Mouse (Mus musculus): Measurements from ENCODE around the gene Nmt1. TPM values are rescaled to one million over a fixed set of nuclear protein-coding genes. Genes with fewer than 3 reads are reported as not detected.

Gene Nmt1
- polyA plus RNA-seq, 1 experiment, result 77.1 TPM

- TF ChIP-seq MYOD1 (IDR thresholded peaks at IDR 0.05; ENCODE audit: control insufficient read depth in 1 of 3, insufficient read length in 2 of 3, low read depth in 2 of 3) (no peak), TCF12 (IDR thresholded peaks at IDR 0.05; ENCODE audit: insufficient read depth, poor library complexity, severe bottlenecking) (no peak), USF1 (IDR thresholded peaks at IDR 0.05; ENCODE audit: low read depth) (no peak), MAX (IDR thresholded peaks at IDR 0.05; ENCODE audit: low read depth) (no peak), SRF (IDR thresholded peaks at IDR 0.05; ENCODE audit: control insufficient read depth, insufficient read length, low read depth) (no peak), TCF3 (IDR thresholded peaks at IDR 0.05; ENCODE audit: insufficient read length, low read depth) (no peak), POLR2AphosphoS2 (IDR thresholded peaks at IDR 0.05; ENCODE audit: insufficient read length, low read depth) (no peak)
- H3K27me3 ChIP-seq (ENCODE audit: control insufficient read depth, insufficient read depth, insufficient read length), result no peaks in the 10 kb centered on the region
- peak overlapping the region; percentile 52 for H3K4me3 ChIP-seq
- no peaks in the 10 kb centered on the region for H3K36me3 ChIP-seq (ENCODE audit: control insufficient read depth, insufficient read depth)
- H3K4me2 ChIP-seq (ENCODE audit: low read depth), result peak overlapping the region; percentile 79
- H3ac ChIP-seq (ENCODE audit: control insufficient read depth, insufficient read length), result no peak overlapping the region
- peaks cover 26% of the 10 kb centered on the region for H3K79me2 ChIP-seq (ENCODE audit: control insufficient read depth, insufficient read depth)
Observed at GRCm38 (mm10) chr11:103100361-103100760, 72.4 kb downstream of the Nmt1 start.

GRCm38 (mm10) chr11:103101481-103101865, 73.5 kb downstream of the Nmt1 start, which contains the start of the genes Plcd3 and Acbd4:
Plcd3 (minus strand) TSS chr11:103101658.
Acbd4 (plus strand) TSS chr11:103101682.
- no peaks in the 10 kb centered on the region for H3K27me3 ChIP-seq (ENCODE audit: control insufficient read depth, insufficient read depth, insufficient read length)
- TF ChIP-seq TCF12 (IDR thresholded peaks at IDR 0.05; ENCODE audit: insufficient read depth, poor library complexity, severe bottlenecking), result no peak
- TF ChIP-seq SRF (IDR thresholded peaks at IDR 0.05; ENCODE audit: control insufficient read depth, insufficient read length, low read depth), result no peak
- no peak for TF ChIP-seq CEBPB (IDR thresholded peaks at IDR 0.05; ENCODE audit: insufficient read depth, poor library complexity, severe bottlenecking)
- peak in 1 of 3 experiments; percentile 31 for TF ChIP-seq MYOG (IDR thresholded peaks at IDR 0.05; ENCODE audit: control insufficient read depth in 1 of 3, insufficient read depth in 1 of 3, insufficient read length in 2 of 3, low read depth in 2 of 3)
- peak; percentile 98 for TF ChIP-seq POLR2AphosphoS2 (IDR thresholded peaks at IDR 0.05; ENCODE audit: insufficient read length, low read depth)
- TF ChIP-seq POLR2A (IDR thresholded peaks at IDR 0.05; ENCODE audit: insufficient read length, low read depth), result peak; percentile 91
- peak in 1 of 3 experiments; percentile 20 for TF ChIP-seq MYOD1 (IDR thresholded peaks at IDR 0.05; ENCODE audit: control insufficient read depth in 1 of 3, insufficient read length in 2 of 3, low read depth in 2 of 3)
- TF ChIP-seq USF1 (IDR thresholded peaks at IDR 0.05; ENCODE audit: low read depth), result no peak
- H3K4me3 ChIP-seq, result peak within 1 kb of the TSS; percentile 52
- H3ac ChIP-seq (ENCODE audit: control insufficient read depth, insufficient read length), result peak within 1 kb of the TSS; percentile 68
- peaks cover 19% of the 10 kb centered on the region for H3K79me2 ChIP-seq (ENCODE audit: control insufficient read depth, insufficient read depth)
- no peaks in the 10 kb centered on the region for H3K36me3 ChIP-seq (ENCODE audit: control insufficient read depth, insufficient read depth)
- H3K4me2 ChIP-seq (ENCODE audit: low read depth), result peak within 1 kb of the TSS; percentile 79

- Histone ChIP-seq H3K27me3 (ENCODE audit: control insufficient read depth, insufficient read depth, insufficient read length) (no peaks in the 10 kb centered on the region), H3ac (ENCODE audit: control insufficient read depth, insufficient read length) (peak overlapping the region; percentile 68), H3K4me3 (peak overlapping the region; percentile 52), H3K36me3 (ENCODE audit: control insufficient read depth, insufficient read depth) (no peaks in the 10 kb centered on the region), H3K4me2 (ENCODE audit: low read depth) (peak overlapping the region; percentile 79), H3K79me2 (ENCODE audit: control insufficient read depth, insufficient read depth) (peaks cover 19% of the 10 kb centered on the region)
- peak; percentile 39 for TF ChIP-seq POLR2A (IDR thresholded peaks at IDR 0.05; ENCODE audit: insufficient read length, low read depth)
- TF ChIP-seq SRF (IDR thresholded peaks at IDR 0.05; ENCODE audit: control insufficient read depth, insufficient read length, low read depth), result no peak
Observed at GRCm38 (mm10) chr11:103101866-103102501, 74.0 kb downstream of the Nmt1 start.

- H3K4me2 ChIP-seq (ENCODE audit: low read depth), result peak overlapping the region; percentile 99
- no peaks in the 10 kb centered on the region for H3K27me3 ChIP-seq (ENCODE audit: control insufficient read depth, insufficient read depth, insufficient read length)
- peak overlapping the region; percentile 7 for H3ac ChIP-seq (ENCODE audit: control insufficient read depth, insufficient read length)
- TF ChIP-seq REST (IDR thresholded peaks at IDR 0.05; ENCODE audit: insufficient read depth, insufficient read length) (no peak), USF1 (IDR thresholded peaks at IDR 0.05; ENCODE audit: low read depth) (no peak), CEBPB (IDR thresholded peaks at IDR 0.05; ENCODE audit: insufficient read depth, poor library complexity, severe bottlenecking) (no peak), MYOG (IDR thresholded peaks at IDR 0.05; ENCODE audit: control insufficient read depth in 1 of 3, insufficient read depth in 1 of 3, insufficient read length in 2 of 3, low read depth in 2 of 3) (peak in 1 of 3 experiments; percentile 21), TCF3 (IDR thresholded peaks at IDR 0.05; ENCODE audit: insufficient read length, low read depth) (no peak), MAX (IDR thresholded peaks at IDR 0.05; ENCODE audit: low read depth) (no peak), POLR2AphosphoS2 (IDR thresholded peaks at IDR 0.05; ENCODE audit: insufficient read length, low read depth) (peak; percentile 50), MYOD1 (IDR thresholded peaks at IDR 0.05; ENCODE audit: control insufficient read depth in 1 of 3, insufficient read length in 2 of 3, low read depth in 2 of 3) (peak in 1 of 3 experiments; percentile 50), E2F4 (IDR thresholded peaks at IDR 0.05; ENCODE audit: insufficient read depth) (no peak), SRF (IDR thresholded peaks at IDR 0.05; ENCODE audit: control insufficient read depth, insufficient read length, low read depth) (peak; percentile 52), TCF12 (IDR thresholded peaks at IDR 0.05; ENCODE audit: insufficient read depth, poor library complexity, severe bottlenecking) (no peak), POLR2A (IDR thresholded peaks at IDR 0.05; ENCODE audit: insufficient read length, low read depth) (peak; percentile 70)
- peak overlapping the region; percentile 52 for H3K4me3 ChIP-seq
- no peaks in the 10 kb centered on the region for H3K36me3 ChIP-seq (ENCODE audit: control insufficient read depth, insufficient read depth)
- H3K79me2 ChIP-seq (ENCODE audit: control insufficient read depth, insufficient read depth), result peaks cover 19% of the 10 kb centered on the region
Observed at GRCm38 (mm10) chr11:103102725-103103349, 74.8 kb downstream of the Nmt1 start.

- TF ChIP-seq TCF3 (IDR thresholded peaks at IDR 0.05; ENCODE audit: insufficient read length, low read depth), result no peak
- TF ChIP-seq POLR2AphosphoS2 (IDR thresholded peaks at IDR 0.05; ENCODE audit: insufficient read length, low read depth), result no peak
- TF ChIP-seq TCF12 (IDR thresholded peaks at IDR 0.05; ENCODE audit: insufficient read depth, poor library complexity, severe bottlenecking), result no peak
- no peak for TF ChIP-seq SRF (IDR thresholded peaks at IDR 0.05; ENCODE audit: control insufficient read depth, insufficient read length, low read depth)
- TF ChIP-seq MYOD1 (IDR thresholded peaks at IDR 0.05; ENCODE audit: control insufficient read depth in 1 of 3, insufficient read length in 2 of 3, low read depth in 2 of 3), result no peak
- H3K79me2 ChIP-seq (ENCODE audit: control insufficient read depth, insufficient read depth), result peaks cover 19% of the 10 kb centered on the region
- peak overlapping the region; percentile 99 for H3K4me2 ChIP-seq (ENCODE audit: low read depth)
- H3K36me3 ChIP-seq (ENCODE audit: control insufficient read depth, insufficient read depth), result peaks cover 7% of the 10 kb centered on the region
- no peaks in the 10 kb centered on the region for H3K27me3 ChIP-seq (ENCODE audit: control insufficient read depth, insufficient read depth, insufficient read length)
- peak overlapping the region; percentile 7 for H3ac ChIP-seq (ENCODE audit: control insufficient read depth, insufficient read length)
- peak overlapping the region; percentile 52 for H3K4me3 ChIP-seq
Observed at GRCm38 (mm10) chr11:103103621-103104020, 75.6 kb downstream of the Nmt1 start.

All from myocyte (in vitro differentiated cells).